Mouse (Mus musculus) c-Kit-positive CD71-negative TER-119-negative erythroid progenitor cells, embryonic 14.5 days (primary cell): ENCODE measurements at regions not wholly inside any gene's neighbourhood (a gene's known extent, or its start where the extent isn't known, plus 50 kb on each side); places are given as distances from the start of the nearest gene placed in this dataset.

Experiments
- DNase-seq: peaks from one replicate; pipeline ENCODE4 v3.0.0-alpha.2; 2013; ENCODE audit warnings: low read depth

DNA sequence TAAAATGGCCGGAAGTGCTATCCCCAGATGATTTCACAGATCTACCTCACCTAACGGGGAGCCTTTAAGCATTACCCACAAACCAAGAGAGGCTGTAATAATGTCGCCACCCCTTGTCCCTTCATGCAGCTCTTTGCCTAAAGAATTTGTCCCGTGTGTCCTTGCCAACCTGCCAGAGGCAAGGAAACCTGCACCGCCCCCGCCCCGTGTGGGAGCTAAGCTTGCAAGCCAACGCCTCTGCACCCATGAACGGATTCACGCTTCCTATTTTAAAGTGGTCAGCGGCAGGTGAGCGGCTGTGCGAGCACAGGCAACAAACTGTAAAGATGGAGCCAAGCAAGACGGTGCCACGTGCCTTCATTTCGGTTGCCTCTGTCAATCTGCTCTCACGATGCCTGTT is 63.1 kb downstream of the Gm11011 start:
- no peak for DNase-seq

DNA sequence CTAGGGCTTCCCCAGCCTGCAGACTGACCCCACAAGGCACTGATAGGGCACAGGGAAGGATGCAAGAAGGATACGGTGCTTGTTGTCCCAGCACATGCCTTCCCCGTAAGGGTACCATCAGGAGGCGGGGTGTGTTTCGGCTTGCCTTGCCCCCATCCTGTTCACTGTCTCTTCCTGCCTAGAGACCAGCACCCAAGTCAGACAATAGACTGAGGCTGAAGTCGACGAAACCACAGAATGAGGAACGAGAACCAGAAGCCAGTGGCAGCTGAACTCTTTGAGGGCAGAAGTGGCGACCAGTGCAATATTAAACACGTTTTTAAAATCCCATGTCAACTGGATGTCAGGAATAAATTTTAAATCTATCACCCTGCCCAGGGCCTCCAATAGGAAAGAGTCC is 67.6 kb downstream of the Gm11011 start:
- no peak for DNase-seq

GRCm38 (mm10) chr2:169515350-169515749 is 72.2 kb downstream of the Gm11011 start:
- no peak for DNase-seq

- no peak for DNase-seq
Observed at GRCm38 (mm10) chr2:169510741-169511140, 76.8 kb downstream of the Gm11011 start.

- DNase-seq = no peak
Observed at GRCm38 (mm10) chr2:169509406-169509805, 78.1 kb downstream of the Gm11011 start.

GRCm38 (mm10) chr2:169504416-169505057 is 83.0 kb downstream of the Gm11011 start:
- no peak for DNase-seq

- DNase-seq = no peak
Observed at GRCm38 (mm10) chr2:169503598-169503958, 84.0 kb downstream of the Gm11011 start.

DNA sequence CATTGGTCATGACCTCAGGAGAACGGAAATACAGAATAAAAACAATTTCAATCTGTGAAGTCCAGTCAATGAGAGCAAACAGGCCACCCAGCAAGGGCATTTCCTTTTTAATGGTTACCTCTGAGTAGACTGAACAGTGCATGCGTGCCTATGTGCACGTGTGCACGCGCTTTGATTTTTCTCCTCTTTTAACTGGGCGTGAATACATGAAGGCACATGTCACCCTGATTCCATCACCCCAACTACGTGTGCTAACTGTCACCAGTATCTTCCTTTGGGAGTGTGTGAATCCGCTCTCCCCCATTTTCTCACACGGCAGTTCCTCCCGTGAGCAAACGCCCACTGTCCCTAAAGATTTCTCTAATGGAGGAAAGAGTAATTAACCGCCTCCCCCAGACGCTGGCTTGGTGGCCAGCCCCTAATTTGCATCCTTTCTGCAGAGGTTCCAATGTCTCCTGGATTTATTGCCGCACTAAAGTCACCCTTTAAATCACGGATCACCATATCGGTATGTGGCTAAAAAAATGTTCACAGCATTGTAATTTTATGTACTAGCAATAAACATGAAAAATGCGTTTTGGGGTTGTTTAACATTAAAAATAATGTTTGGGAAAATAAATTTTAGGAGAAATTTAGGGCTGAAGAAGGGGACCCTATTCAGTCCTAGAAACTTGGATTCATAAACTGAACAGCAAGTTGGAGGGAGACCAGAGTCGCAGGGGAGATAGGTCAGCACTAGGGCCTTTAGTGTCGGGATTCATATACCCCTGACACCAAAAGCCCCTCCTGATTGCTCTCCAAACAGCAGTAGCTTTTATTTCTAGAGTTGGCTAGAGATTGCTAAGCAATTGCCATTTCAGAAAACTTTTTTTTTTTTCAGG is 84.6 kb downstream of the Gm11011 start:
- no peak for DNase-seq

DNA sequence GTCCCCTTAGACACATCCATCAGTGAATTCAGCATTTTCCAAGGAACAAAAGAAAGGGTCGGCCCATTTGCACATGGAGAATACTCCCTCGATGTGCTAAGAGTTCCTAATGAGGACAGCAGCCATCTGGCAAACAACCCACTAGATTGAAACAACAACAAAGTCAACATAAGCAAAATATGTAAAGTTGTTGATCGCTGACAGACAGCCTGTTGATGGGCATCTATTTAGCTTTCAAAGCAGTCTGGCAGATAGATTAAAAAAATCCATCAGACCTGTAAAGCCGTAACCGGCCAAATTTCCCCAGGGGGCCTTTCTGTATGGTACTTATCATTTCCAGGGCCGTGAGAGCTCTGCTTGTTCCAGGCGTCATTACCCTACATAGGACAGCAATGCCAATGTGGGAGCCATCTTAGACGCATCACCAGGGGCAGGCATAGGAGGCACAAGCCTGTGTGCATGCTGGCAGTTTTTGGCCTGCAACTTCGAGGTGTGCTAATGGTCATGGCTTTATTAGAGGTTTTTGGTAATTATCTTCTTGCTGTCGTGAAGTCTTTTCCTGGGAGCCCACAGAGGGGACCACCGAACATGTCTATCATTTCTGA is 85.7 kb downstream of the Gm11011 start:
- no peak for DNase-seq

DNA sequence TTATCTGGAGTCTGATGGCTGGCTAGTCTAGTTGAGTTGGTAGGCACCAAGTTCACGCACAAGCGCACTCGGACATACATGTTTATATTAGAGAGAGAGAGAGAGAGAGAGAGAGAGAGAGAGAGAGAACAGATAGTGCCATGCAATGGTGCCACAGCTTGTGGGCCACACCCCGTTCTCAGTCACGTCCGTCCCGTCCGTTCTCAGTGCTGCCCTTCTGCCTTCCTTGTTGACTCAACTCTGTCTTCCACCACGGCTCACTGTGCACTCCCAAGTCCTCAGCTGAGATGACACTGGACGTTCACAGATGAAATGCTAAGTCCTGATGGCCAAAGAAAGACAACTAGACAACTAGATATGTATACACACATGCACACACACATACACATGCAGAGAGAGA is 92.2 kb downstream of the Gm11011 start:
- no peak for DNase-seq

GRCm38 (mm10) chr2:169494503-169495311 is 92.8 kb downstream of the Gm11011 start:
- DNase-seq = no peak

DNA sequence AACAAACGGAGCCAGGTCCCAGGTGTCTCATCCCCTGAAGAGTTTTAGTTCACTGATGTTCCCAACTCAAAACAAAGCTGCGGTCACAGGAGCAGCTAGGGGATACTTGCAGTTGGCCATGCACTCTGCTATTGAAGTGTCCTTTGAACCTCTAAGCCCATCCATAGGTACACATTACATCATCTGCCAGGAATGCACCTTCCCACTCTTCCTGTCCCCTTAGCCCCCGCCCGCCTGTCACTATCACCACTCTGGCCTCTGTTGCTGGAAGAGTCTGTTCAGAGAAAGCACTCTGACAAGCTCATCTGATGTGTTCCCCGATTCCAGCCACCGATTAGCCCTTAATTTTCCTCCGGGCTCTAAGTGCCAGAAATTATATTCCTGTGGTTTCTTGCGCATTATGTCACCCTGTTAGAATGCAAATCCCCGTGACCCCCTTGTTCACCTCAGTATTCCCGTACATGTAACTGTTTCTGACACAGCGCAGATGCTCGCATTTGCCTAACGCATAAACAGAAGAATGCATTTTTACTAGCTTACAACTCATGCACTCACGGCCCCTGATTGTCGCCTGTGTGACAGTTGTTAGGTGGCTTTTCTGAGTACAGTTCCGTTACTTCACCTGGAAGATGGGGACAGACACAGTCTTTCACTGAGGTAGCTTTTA is 93.8 kb downstream of the Gm11011 start:
- no peak for DNase-seq

DNA sequence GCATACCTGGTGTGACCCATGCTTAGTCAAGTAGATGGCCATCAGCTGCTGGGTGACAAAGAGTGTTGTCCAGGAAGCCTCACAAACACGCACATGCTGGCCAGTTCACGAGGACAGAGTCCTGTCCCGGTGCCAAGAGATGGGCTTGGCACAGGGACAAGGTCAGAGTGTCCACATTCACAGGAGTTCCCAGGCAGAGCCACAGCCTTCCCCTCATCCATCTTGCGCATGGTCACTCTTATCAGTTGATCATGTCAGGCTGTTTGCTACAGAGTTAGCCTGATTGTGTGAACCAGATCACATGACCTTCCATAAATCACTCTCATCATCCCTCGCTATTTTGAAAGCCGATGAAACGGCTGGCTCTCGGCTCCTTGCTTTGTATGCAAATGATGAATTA is 103.6 kb downstream of the Gm11011 start:
- no peak for DNase-seq

DNA sequence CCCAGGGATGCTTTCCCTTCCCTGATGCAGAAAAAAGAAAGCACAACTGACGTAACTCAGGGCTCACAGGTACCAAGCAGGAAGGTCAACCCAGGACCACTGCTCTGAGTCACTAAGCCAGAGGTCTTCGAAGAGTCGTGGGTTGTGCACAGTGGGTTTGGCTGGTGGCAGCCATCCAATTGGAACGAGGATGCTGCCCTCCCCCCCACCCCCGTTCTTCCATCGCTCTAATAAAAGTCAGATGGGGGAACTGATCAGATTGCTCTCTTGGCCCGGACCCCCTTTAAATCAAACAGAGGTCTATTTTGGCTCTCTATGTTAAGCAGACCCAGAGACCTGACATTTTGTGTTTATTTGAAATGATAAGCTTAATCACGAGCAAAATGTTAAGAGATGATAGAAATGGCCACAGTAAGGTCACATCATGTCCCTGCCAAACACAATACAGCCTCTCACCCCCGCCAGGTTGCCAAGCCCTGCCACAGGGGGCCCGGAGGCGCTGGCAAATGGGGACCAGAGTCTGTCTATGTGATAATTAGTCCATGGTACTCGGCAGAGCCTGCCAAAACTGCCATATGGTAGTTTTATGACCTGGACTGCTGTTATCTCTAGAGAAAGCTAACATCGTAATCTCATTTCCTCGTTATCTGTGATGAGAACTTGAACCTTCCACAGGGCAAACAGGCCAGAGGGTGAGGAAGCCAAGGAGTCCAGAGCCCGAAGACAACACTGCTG is 105.6 kb downstream of the Gm11011 start:
- no peak for DNase-seq

DNA sequence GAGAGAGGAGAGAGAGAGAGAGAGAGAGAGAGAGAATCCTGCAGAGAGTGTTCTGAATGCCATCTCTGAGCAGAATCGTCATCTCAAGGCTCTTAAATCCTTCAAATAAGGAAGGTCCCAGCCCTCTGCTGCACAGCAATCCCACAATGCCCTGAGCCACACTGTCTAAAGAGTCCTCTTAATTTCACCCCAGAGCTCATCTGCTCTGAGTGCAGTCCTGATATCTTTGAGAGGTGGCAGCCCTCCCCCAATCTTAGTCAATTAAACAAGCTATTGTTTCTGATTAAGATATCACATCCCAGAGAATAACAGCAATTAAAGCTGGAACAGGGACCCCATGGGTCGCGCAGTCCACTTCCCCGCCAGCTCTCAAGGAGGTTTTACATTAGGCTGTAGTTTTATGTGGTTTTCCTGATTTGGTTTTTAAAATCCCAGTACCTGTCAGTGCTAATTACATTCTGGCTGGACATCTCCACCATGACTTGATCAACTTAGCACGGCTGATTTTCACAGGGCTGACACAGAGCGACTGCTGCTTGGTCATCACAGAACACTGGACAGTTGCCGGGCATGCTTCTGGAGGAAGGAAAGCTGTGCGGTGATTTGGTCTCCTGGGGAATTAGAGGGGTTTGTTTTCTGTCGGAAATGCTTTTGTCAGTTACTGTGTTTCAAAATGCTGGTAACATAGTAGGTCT is 113.0 kb downstream of the Gm11011 start:
- no peak for DNase-seq

- DNase-seq = no peak
Observed at GRCm38 (mm10) chr2:169469538-169469937, 118.0 kb downstream of the Gm11011 start.

DNA sequence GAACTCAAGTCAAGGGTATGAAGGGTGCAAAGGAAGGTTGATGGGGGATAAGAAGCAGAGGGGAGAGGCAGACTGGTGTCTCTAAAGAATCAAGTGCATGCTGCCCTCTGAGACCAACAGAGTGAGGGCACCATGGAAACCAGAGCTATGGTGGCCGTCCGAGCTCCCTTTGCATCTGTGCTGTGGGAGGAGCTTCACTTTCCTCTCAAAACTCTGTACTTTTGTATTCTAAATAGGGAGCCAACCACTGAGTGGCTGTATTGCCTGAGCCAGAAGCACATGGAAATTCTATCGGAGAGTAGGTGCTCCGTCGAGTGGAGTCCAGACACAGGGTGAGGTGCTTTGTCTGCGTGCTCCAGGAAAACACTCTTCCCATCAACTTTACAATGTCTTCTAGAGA is 119.9 kb downstream of the Gm11011 start:
- no peak for DNase-seq

- DNase-seq = no peak
Observed at GRCm38 (mm10) chr2:169464106-169464505, 123.4 kb downstream of the Gm11011 start.

- no peak for DNase-seq
Observed at GRCm38 (mm10) chr2:169461491-169462039, 126.0 kb downstream of the Gm11011 start.

- no peak for DNase-seq
Observed at GRCm38 (mm10) chr2:169452956-169453355, 134.6 kb downstream of the Gm11011 start.
